Mouse (Mus musculus): ENCODE results near the gene Lrrfip2. TPM values are rescaled to one million over a fixed set of nuclear protein-coding genes. Genes with fewer than 3 reads are reported as not detected.
A peak's percentile ranks its signal among the peaks of the same experiment; 100 is the strongest.

Lrrfip2 gene
- polyA plus RNA-seq, 1 experiment from 2014 or later: 46.3 TPM

DNA sequence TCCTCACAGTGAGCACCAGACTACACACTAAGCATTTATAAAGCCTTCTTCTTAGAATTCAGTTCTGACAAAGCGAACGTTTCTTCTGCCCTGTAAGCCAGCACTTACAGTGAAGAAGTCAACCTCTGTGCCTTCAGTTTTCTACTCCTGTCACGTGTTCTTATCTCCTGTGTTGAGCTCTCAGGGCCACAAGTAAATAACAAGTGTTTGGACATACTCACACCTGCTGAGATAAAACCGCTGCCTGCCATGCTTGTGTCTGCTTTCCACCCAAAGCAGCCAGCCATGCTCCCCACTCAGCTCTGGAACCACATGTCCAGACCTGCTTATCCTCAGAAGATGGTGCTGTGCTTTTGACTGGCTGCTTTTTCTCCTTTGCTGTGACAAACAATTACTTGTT is 49.2 kb downstream of the Lrrfip2 start:
- Histone ChIP-seq H3K4me1 (ENCODE audit: control insufficient read depth, insufficient read depth, low read length) (no peaks in the 10 kb centered on the region), H3K36me3 (ENCODE audit: control insufficient read depth, insufficient read depth, low read length) (no peaks in the 10 kb centered on the region), H3K4me3 (ENCODE audit: low read depth, low read length) (no peak overlapping the region), H3K9me3 (ENCODE audit: control insufficient read depth, low read length) (no peaks in the 10 kb centered on the region), H3K27me3 (ENCODE audit: control insufficient read depth, insufficient read depth, low read length) (no peaks in the 10 kb centered on the region), H3K27ac (ENCODE audit: low read depth, low read length) (no peak overlapping the region), H3K4me2 (no peak overlapping the region), H3K9ac (ENCODE audit: low read length) (no peak overlapping the region)
- WGBS: 61% methylated on average over 4 of the region's 4 CpGs
- peak; percentile 69 for DNase-seq (ENCODE audit: low spot score, missing footprints)
- no peak for ATAC-seq (ENCODE audit: low FRiP score)

- Histone ChIP-seq H3K4me2 (no peak overlapping the region), H3K27ac (ENCODE audit: low read depth, low read length) (no peak overlapping the region), H3K4me1 (ENCODE audit: control insufficient read depth, insufficient read depth, low read length) (no peaks in the 10 kb centered on the region), H3K27me3 (ENCODE audit: control insufficient read depth, insufficient read depth, low read length) (no peaks in the 10 kb centered on the region), H3K4me3 (ENCODE audit: low read depth, low read length) (no peak overlapping the region), H3K9me3 (ENCODE audit: control insufficient read depth, low read length) (no peaks in the 10 kb centered on the region), H3K36me3 (ENCODE audit: control insufficient read depth, insufficient read depth, low read length) (no peaks in the 10 kb centered on the region), H3K9ac (ENCODE audit: low read length) (no peak overlapping the region)
- no peak for ATAC-seq (ENCODE audit: low FRiP score)
- 66% methylated on average over 3 of the region's 3 CpGs for WGBS
- peak; percentile 61 for DNase-seq (ENCODE audit: low spot score, missing footprints)
Measured at GRCm38 (mm10) chr9:111170430-111170829, 53.0 kb downstream of the Lrrfip2 start.

GRCm38 (mm10) chr9:111174071-111174470 is 56.7 kb downstream of the Lrrfip2 start:
- H3K36me3 ChIP-seq (ENCODE audit: control insufficient read depth, insufficient read depth, low read length): no peaks in the 10 kb centered on the region
- no peak overlapping the region for H3K9ac ChIP-seq (ENCODE audit: low read length)
- H3K27ac ChIP-seq (ENCODE audit: low read depth, low read length): no peak overlapping the region
- WGBS: 81% methylated on average over 5 of the region's 5 CpGs
- H3K27me3 ChIP-seq (ENCODE audit: control insufficient read depth, insufficient read depth, low read length): no peaks in the 10 kb centered on the region
- H3K4me1 ChIP-seq (ENCODE audit: control insufficient read depth, insufficient read depth, low read length): no peaks in the 10 kb centered on the region
- DNase-seq (ENCODE audit: low spot score, missing footprints) (peak; percentile 81), ATAC-seq (ENCODE audit: low FRiP score) (no peak)
- H3K4me2 ChIP-seq: no peak overlapping the region
- no peak overlapping the region for H3K4me3 ChIP-seq (ENCODE audit: low read depth, low read length)
- no peaks in the 10 kb centered on the region for H3K9me3 ChIP-seq (ENCODE audit: control insufficient read depth, low read length)

DNA sequence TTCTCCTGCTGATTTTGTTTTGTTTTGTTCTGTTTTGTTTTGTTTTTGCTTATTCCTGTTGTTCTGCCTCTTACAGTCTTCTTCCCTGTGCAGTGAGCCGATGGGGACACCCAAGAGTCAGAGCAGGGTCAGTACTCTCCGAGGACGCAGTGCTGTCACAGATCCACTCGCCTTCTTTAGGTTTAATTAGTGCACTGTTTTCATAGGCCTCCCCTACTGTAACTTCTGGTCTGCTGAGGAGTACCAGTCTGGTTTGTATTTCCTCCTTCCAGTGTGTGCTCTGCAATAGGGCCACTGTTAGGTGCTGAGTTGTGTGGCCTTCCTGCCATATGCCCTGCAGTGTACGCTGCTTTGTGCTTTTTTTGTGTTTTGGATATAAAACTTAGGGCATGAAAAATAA is 61.6 kb downstream of the Lrrfip2 start:
- H3K4me1 ChIP-seq (ENCODE audit: control insufficient read depth, insufficient read depth, low read length): no peaks in the 10 kb centered on the region
- 79% methylated on average over 5 of the region's 5 CpGs for WGBS
- no peak overlapping the region for H3K27ac ChIP-seq (ENCODE audit: low read depth, low read length)
- no peak overlapping the region for H3K9ac ChIP-seq (ENCODE audit: low read length)
- H3K9me3 ChIP-seq (ENCODE audit: control insufficient read depth, low read length): no peaks in the 10 kb centered on the region
- H3K27me3 ChIP-seq (ENCODE audit: control insufficient read depth, insufficient read depth, low read length): no peaks in the 10 kb centered on the region
- no peak overlapping the region for H3K4me3 ChIP-seq (ENCODE audit: low read depth, low read length)
- no peak overlapping the region for H3K4me2 ChIP-seq
- H3K36me3 ChIP-seq (ENCODE audit: control insufficient read depth, insufficient read depth, low read length): no peaks in the 10 kb centered on the region
- ATAC-seq (ENCODE audit: low FRiP score) (no peak), DNase-seq (ENCODE audit: low spot score, missing footprints) (no peak)

GRCm38 (mm10) chr9:111182176-111182575 is 64.8 kb downstream of the Lrrfip2 start:
- H3K27me3 ChIP-seq (ENCODE audit: control insufficient read depth, insufficient read depth, low read length): no peaks in the 10 kb centered on the region
- H3K36me3 ChIP-seq (ENCODE audit: control insufficient read depth, insufficient read depth, low read length): no peaks in the 10 kb centered on the region
- no peak overlapping the region for H3K9ac ChIP-seq (ENCODE audit: low read length)
- H3K4me2 ChIP-seq: no peak overlapping the region
- H3K4me3 ChIP-seq (ENCODE audit: low read depth, low read length): no peak overlapping the region
- ATAC-seq (ENCODE audit: low FRiP score): no peak
- H3K9me3 ChIP-seq (ENCODE audit: control insufficient read depth, low read length): no peaks in the 10 kb centered on the region
- DNase-seq (ENCODE audit: low spot score, missing footprints): no peak
- 93% methylated on average over 3 of the region's 3 CpGs for WGBS
- H3K4me1 ChIP-seq (ENCODE audit: control insufficient read depth, insufficient read depth, low read length): 0 out of 2 replicates have a peak, but pooled peaks cover 2% of the 10 kb centered on the region
- H3K27ac ChIP-seq (ENCODE audit: low read depth, low read length): no peak overlapping the region

DNA sequence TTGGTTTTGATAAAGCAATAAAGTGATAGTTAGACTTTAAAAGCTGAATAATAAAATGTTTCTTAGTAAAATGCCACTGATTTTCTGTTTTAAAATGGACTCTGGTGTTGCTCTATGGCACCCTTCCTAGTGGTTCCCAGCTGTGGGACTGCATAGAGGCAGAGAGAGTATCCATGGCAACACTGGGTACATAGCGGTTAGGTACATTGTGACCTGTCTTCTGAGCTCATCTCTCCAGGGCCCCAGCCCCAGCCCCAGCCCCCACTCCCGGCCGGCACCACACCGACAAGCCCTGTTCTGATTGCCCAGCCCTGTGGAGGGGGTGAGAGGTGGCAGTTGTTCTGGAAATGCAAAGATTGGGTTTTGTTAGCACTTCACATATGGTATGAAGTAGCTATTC is 67.5 kb downstream of the Lrrfip2 start:
- H3K4me3 ChIP-seq (ENCODE audit: low read depth, low read length): no peak overlapping the region
- 41% methylated on average over 4 of the region's 4 CpGs for WGBS
- H3K9me3 ChIP-seq (ENCODE audit: control insufficient read depth, low read length): no peaks in the 10 kb centered on the region
- no peak overlapping the region for H3K4me2 ChIP-seq
- no peak overlapping the region for H3K9ac ChIP-seq (ENCODE audit: low read length)
- ATAC-seq (ENCODE audit: low FRiP score): peak; percentile 90
- no peaks in the 10 kb centered on the region for H3K36me3 ChIP-seq (ENCODE audit: control insufficient read depth, insufficient read depth, low read length)
- H3K27ac ChIP-seq (ENCODE audit: low read depth, low read length): no peak overlapping the region
- no peak for DNase-seq (ENCODE audit: low spot score, missing footprints)
- H3K4me1 ChIP-seq (ENCODE audit: control insufficient read depth, insufficient read depth, low read length): 0 out of 2 replicates have a peak, but pooled peaks cover 2% of the 10 kb centered on the region
- H3K27me3 ChIP-seq (ENCODE audit: control insufficient read depth, insufficient read depth, low read length): no peaks in the 10 kb centered on the region

DNA sequence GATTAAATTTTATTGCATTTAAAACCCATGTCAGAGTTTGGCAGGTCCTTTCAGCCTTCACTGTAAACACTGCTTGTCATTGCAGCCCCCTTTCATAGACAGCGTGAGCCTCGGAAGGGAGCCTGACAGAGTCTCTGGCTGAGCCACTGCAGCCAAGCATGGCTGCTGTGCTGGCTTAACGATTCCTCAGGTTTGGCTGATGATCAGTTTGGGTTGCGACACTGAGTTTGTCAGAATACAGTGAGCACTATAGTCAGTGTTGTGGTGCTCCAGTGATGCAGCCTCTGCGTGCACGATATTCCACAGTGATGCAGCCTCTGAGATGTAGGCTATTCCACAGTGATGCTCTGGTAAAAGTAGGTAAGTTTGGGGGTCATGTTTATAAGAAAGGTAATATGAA is 69.5 kb downstream of the Lrrfip2 start:
- DNase-seq (ENCODE audit: low spot score, missing footprints) (no peak), ATAC-seq (ENCODE audit: low FRiP score) (no peak)
- Histone ChIP-seq H3K4me3 (ENCODE audit: low read depth, low read length) (no peak overlapping the region), H3K27ac (ENCODE audit: low read depth, low read length) (no peak overlapping the region), H3K9ac (ENCODE audit: low read length) (no peak overlapping the region), H3K9me3 (ENCODE audit: control insufficient read depth, low read length) (no peaks in the 10 kb centered on the region), H3K4me2 (no peak overlapping the region), H3K27me3 (ENCODE audit: control insufficient read depth, insufficient read depth, low read length) (no peaks in the 10 kb centered on the region), H3K4me1 (ENCODE audit: control insufficient read depth, insufficient read depth, low read length) (0 out of 2 replicates have a peak, but pooled peaks cover 2% of the 10 kb centered on the region), H3K36me3 (ENCODE audit: control insufficient read depth, insufficient read depth, low read length) (no peaks in the 10 kb centered on the region)
- 87% methylated on average over 6 of the region's 6 CpGs for WGBS

- DNase-seq (ENCODE audit: low spot score, missing footprints) (no peak), ATAC-seq (ENCODE audit: low FRiP score) (no peak)
- Histone ChIP-seq H3K9ac (ENCODE audit: low read length) (no peak overlapping the region), H3K36me3 (ENCODE audit: control insufficient read depth, insufficient read depth, low read length) (no peaks in the 10 kb centered on the region), H3K9me3 (ENCODE audit: control insufficient read depth, low read length) (no peaks in the 10 kb centered on the region), H3K4me3 (ENCODE audit: low read depth, low read length) (no peak overlapping the region), H3K27ac (ENCODE audit: low read depth, low read length) (no peak overlapping the region), H3K4me1 (ENCODE audit: control insufficient read depth, insufficient read depth, low read length) (0 out of 2 replicates have a peak, but pooled peaks cover 2% of the 10 kb centered on the region), H3K4me2 (no peak overlapping the region), H3K27me3 (ENCODE audit: control insufficient read depth, insufficient read depth, low read length) (no peaks in the 10 kb centered on the region)
- 92% methylated on average over 7 of the region's 7 CpGs for WGBS
Measured at GRCm38 (mm10) chr9:111188731-111189130, 71.3 kb downstream of the Lrrfip2 start.

DNA sequence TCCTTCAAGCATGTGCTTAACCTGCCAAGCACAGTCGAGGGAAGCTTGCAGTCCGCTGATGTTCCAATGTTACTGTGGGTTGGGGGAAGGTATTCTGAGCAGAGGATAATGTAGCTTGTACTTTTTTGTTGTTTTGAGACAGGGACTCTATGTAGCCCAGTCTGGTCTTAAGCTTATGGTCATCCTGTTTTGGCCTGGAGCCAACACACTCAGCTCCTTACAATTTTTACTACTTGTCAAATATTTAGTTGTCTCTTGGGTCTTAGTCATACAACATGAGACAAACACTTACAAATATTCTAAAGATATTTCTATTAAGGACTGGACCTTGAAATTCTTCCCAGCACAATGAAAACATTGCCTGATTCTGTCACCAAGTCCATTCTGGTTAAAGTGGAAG is 75.8 kb downstream of the Lrrfip2 start:
- H3K4me3 ChIP-seq (ENCODE audit: low read depth, low read length): no peak overlapping the region
- H3K9ac ChIP-seq (ENCODE audit: low read length): no peak overlapping the region
- H3K4me2 ChIP-seq: no peak overlapping the region
- DNase-seq (ENCODE audit: low spot score, missing footprints) (no peak), ATAC-seq (ENCODE audit: low FRiP score) (no peak)
- WGBS: 87% methylated on average over 2 of the region's 2 CpGs
- no peaks in the 10 kb centered on the region for H3K36me3 ChIP-seq (ENCODE audit: control insufficient read depth, insufficient read depth, low read length)
- no peak overlapping the region for H3K27ac ChIP-seq (ENCODE audit: low read depth, low read length)
- H3K4me1 ChIP-seq (ENCODE audit: control insufficient read depth, insufficient read depth, low read length): no peaks in the 10 kb centered on the region
- no peaks in the 10 kb centered on the region for H3K27me3 ChIP-seq (ENCODE audit: control insufficient read depth, insufficient read depth, low read length)
- H3K9me3 ChIP-seq (ENCODE audit: control insufficient read depth, low read length): no peaks in the 10 kb centered on the region

GRCm38 (mm10) chr9:111197116-111197515 is 79.7 kb downstream of the Lrrfip2 start:
- Histone ChIP-seq H3K36me3 (ENCODE audit: control insufficient read depth, insufficient read depth, low read length) (no peaks in the 10 kb centered on the region), H3K4me2 (no peak overlapping the region), H3K4me1 (ENCODE audit: control insufficient read depth, insufficient read depth, low read length) (no peaks in the 10 kb centered on the region), H3K9me3 (ENCODE audit: control insufficient read depth, low read length) (no peaks in the 10 kb centered on the region), H3K27ac (ENCODE audit: low read depth, low read length) (no peak overlapping the region), H3K27me3 (ENCODE audit: control insufficient read depth, insufficient read depth, low read length) (no peaks in the 10 kb centered on the region), H3K4me3 (ENCODE audit: low read depth, low read length) (no peak overlapping the region), H3K9ac (ENCODE audit: low read length) (no peak overlapping the region)
- no peak for DNase-seq (ENCODE audit: low spot score, missing footprints)
- WGBS: 92% methylated on average over 3 of the region's 3 CpGs
- no peak for ATAC-seq (ENCODE audit: low FRiP score)

Measured in midbrain, embryonic 11.5 days (tissue).